Mouse (Mus musculus) E14TG2a.4 (cell line): ENCODE measurements around the gene Hoxc8.

ENCODE experiments used
- CTCF ChIP-seq: conservative IDR thresholded peaks from 2 replicates; pipeline ENCODE4 v1.5.1; 2014; ENCODE audit warnings: low read length
- NANOG ChIP-seq: IDR thresholded peaks from 2 replicates; pipeline ENCODE4 v1.6.1; 2014; ENCODE audit warnings: borderline replicate concordance, low read length, mixed read lengths
- POU5F1 ChIP-seq: IDR thresholded peaks from 2 replicates; pipeline ENCODE4 v1.6.1; 2014; ENCODE audit warnings: low read length, borderline replicate concordance

GRCm38 (mm10) chr15:102999955-103000354, 9.5 kb downstream of the Hoxc8 start:
- no peak for TF ChIP-seq CTCF
- TF ChIP-seq NANOG = no peak
- no peak for TF ChIP-seq POU5F1
